Mouse (Mus musculus) liver, adult 2 months (tissue): ENCODE measurements at regions not wholly inside any gene's neighbourhood (a gene's known extent, or its start where the extent isn't known, plus 50 kb on each side); places are given as distances from the start of the nearest gene placed in this dataset.

Experiments used
- CTCF ChIP-seq: fragments of 200-500 bp; IDR thresholded peaks from 2 replicates; pipeline ENCODE4 v1.5.1; 2011; ENCODE audit warnings: low read depth, low read length, control low read depth
- POLR2A ChIP-seq: fragments of 200-500 bp; IDR thresholded peaks from 2 replicates; pipeline ENCODE4 v1.6.1; 2011; ENCODE audit warnings: low read length, control low read depth; ENCODE audit not compliant: insufficient read depth; ENCODE audit errors: extremely low read depth

GRCm38 (mm10) chr4:124272002-124272401, 338.6 kb downstream of the 3100002H09Rik start:
- TF ChIP-seq CTCF (no peak), POLR2A (no peak)
